Mouse (Mus musculus): ENCODE results near the gene Klhl29.

Gene Klhl29

GRCm38 (mm10) chr12:5301841-5302240 lies 73.6 kb downstream of the Klhl29 start:
- DNase-seq (ENCODE audit: low spot score in 2 of 2): no peak

- no peak for DNase-seq (ENCODE audit: low spot score in 2 of 2)
Observed at GRCm38 (mm10) chr12:5296422-5296821, 79.1 kb downstream of the Klhl29 start.

GRCm38 (mm10) chr12:5292316-5292715 lies 83.2 kb downstream of the Klhl29 start:
- no peak for DNase-seq (ENCODE audit: low spot score in 2 of 2)

- DNase-seq (ENCODE audit: low spot score in 2 of 2): no peak
Observed at GRCm38 (mm10) chr12:5285579-5285978, 89.9 kb downstream of the Klhl29 start.

GRCm38 (mm10) chr12:5284961-5285360 lies 90.5 kb downstream of the Klhl29 start:
- DNase-seq (ENCODE audit: low spot score in 2 of 2): no peak

DNA sequence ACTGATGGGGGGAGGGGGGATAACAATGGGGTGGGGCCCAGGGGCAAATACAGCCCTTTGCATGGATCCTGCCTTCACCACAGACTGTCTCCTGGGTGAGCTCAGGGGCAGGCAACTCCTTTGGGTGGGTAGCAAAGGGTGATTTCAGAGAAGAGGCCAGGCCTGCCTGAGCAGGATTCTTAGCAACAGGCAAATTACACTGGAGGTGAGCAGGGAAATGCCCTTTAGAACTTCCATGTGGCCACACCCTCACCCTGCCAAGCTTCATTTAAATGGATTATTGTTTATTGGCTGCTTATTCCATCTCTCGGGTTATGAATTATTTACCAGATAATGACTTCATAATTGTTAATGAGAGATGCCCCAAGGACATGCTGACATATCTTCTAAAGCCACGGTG lies 91.8 kb downstream of the Klhl29 start:
- no peak for DNase-seq (ENCODE audit: low spot score in 2 of 2)

GRCm38 (mm10) chr12:5282611-5283010 lies 92.9 kb downstream of the Klhl29 start:
- no peak for DNase-seq (ENCODE audit: low spot score in 2 of 2)

DNA sequence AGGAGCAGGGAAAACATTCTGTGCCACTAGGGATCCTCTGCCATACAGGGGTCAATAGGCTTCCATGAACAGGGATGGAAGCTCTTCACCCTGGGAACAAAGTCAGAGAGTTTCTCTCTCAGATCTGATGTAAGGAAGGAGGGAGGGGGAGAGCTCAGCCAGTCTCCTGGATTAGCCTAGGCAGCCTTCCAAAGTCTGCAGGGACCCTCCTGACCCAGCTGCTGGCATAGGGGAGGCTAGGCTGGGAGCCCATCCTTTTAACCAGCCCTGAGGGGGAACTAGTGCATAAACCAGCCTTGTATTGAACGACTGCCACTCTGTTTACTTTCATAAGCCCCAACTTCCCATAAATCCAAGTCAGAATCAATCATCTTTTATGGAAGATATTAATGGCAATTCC lies 95.6 kb downstream of the Klhl29 start:
- no peak for DNase-seq (ENCODE audit: low spot score in 2 of 2)

DNA sequence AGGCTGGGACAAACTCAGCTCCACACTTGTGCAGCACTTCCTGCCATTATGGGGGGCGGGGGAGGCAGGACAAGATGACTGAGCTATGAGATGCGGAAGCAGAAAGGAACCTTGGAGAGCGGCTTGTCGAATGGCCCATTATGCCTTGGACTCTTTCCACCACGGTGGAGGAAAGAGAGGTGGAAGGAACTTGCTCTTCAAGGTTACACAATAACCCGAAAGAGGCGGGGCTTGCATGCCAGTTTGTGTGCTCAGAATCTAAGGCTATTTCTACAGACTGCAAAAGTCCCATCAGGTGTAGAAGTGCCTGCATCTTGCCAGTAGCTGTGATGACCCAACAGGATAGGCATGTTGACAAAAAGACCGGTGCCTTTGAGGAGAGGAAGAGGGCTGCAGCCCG lies 98.5 kb downstream of the Klhl29 start:
- no peak for DNase-seq (ENCODE audit: low spot score in 2 of 2)

DNA sequence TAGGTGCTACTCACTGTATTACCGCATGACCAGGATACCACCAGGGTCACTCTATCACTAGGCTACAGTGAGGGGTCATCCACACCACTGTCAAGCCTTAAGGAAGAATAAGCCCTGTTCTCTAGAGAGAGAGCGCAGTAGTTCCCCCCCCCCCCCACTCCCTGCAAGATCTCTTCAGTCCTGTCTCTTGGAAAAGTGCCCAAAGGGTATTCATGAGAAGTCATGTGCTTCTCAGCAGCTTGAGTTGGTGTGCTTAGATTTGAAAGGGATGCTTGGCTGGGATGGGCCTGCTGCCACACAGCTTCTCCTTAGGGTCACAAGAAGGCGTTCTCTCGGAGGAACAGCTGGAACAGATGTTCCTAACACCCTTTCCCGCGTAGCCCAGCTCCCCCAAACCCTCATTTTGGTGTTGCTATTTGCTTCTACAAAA lies 100.0 kb downstream of the Klhl29 start:
- no peak for DNase-seq (ENCODE audit: low spot score in 2 of 2)

DNA sequence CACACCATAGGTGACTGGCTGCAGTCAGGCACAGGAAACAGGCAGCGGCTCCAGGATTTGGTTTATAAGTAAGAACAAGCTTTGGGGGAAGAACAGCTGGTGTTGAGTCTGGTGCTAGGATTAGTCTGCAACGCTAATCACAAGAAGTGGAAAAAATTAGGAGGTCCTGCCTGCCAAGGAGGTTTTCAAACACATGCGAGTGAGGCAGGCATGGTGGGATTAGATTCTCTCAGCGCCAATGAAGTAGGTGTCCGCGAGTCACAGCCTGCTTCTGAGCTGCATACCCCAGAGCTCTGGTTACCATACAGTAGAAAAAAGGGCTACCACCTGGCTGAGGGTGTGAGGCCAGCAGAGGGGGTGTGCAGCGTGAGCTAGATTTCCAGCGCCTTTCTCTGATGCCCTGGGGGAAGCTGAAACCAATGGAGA lies 101.0 kb downstream of the Klhl29 start:
- DNase-seq (ENCODE audit: low spot score in 2 of 2): no peak

DNA sequence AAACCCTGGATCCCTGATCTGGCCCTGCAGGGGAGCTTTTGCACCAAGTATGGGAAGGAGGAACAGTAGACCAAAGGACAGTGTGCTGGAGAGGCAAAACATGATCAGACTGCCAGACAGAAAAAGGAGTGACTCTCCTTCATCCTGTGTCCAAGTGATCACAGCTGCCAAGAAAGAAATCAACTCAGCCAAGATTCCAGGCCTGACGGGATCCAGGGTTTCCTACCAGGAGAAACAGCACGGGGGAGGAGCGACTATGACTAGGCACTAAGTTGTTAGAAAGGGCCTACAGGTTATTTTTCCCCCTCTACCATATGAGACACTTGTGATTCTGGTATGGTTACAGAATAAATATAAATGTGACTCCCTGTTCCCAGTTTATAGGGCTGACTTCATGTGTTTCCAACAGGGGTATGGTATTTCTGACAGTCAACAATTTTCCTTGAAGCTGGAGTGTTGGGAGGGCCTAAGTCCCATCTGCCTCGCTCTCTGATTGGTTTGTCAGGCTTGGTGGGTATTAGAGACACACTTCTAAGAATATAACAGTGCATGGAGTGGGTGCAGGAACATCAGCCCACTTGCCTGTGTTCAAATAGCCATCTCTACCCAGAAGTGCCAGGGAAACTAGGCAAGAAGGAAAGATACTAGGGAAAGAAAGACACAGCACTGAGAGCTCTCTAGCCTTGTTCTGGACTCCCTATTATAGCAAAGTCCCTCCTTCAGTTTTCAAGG lies 102.0 kb downstream of the Klhl29 start:
- DNase-seq (ENCODE audit: low spot score in 2 of 2): no peak

DNA sequence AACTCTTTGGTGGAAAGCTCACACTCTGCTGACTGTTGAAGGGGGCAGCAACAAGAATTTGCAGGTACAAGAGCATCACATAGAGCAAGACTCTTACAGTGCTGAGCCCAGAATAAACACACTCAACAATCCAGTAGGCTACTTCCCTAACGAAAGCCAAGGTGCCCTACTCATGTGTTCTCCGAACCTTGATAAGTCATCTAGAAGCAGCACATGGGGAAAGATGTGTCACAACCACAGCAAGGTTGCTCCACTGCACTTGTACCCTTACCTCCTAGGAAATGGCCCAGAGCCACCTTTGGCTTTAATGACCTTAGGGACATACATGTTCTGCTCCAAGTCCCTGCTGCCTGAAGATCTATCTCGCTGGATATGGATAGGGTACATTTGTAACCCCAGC lies 105.0 kb downstream of the Klhl29 start:
- DNase-seq (ENCODE audit: low spot score in 2 of 2): no peak

- DNase-seq (ENCODE audit: low spot score in 2 of 2): no peak
Observed at GRCm38 (mm10) chr12:5269936-5270335, 105.5 kb downstream of the Klhl29 start.

GRCm38 (mm10) chr12:5269061-5269460 lies 106.4 kb downstream of the Klhl29 start:
- DNase-seq (ENCODE audit: low spot score in 2 of 2): no peak

GRCm38 (mm10) chr12:5268188-5268612 lies 107.3 kb downstream of the Klhl29 start:
- no peak for DNase-seq (ENCODE audit: low spot score in 2 of 2)

DNA sequence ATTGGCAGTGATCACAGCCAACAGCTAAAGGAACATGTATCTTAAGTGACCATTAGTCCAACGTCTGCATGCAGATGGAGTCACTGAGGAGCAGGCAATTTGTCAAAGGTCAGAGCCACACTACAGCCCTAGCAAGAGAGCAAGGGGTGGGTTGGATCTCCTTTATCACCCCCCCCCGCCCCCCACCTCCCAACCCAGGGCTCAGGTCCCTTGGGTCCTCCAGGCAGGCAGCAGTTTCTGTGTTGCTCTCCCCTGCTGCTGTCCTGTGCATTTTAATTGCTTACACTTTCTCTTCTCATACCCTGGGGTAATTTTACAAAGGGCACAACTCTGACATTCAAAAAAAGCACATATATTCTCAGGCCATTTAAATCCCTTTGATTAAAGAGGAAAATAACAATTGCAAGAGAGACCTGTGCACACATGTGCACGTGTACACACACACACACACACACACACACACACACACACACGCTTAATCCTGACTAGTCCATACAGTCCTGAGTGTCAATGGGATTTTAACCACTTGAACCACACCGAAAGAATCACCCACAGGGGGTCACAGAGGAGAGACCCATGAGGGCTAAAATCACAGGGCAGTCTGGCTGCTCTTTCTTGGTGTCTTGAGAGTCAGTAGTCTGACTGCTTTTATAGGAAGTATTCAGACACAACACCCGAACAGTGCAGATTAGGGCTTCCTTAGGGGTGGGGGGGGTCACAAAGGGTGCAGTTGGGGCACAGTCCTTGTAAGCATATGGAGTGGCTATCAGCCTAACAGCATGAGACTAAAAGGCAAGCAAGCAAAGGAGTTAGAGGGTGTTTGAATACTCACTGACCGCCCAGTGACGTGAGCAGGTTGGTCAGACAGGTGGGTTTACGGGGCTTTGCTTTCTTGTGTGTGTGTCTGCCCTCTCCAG lies 108.0 kb downstream of the Klhl29 start:
- no peak for DNase-seq (ENCODE audit: low spot score in 2 of 2)

GRCm38 (mm10) chr12:5266773-5267172 lies 108.7 kb downstream of the Klhl29 start:
- DNase-seq (ENCODE audit: low spot score in 2 of 2): no peak

DNA sequence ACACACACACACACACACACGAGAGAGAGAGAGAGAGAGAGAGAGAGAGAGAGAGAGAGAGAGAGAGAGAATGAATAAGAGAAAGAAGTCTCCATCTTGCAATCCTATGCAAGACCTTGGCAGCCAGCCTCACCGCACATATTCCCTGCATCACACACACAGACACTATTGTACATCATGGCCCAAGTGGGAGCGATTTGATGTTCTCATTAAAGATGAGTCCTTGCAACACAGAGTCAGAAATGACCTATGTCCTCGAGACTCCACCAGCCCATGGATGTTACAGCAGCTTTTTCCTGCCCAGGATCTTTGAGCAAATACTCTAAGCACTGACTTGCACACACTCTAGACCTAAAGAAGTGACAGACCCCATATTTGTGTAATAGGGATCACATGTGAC lies 114.0 kb downstream of the Klhl29 start:
- DNase-seq (ENCODE audit: low spot score in 2 of 2): no peak

DNA sequence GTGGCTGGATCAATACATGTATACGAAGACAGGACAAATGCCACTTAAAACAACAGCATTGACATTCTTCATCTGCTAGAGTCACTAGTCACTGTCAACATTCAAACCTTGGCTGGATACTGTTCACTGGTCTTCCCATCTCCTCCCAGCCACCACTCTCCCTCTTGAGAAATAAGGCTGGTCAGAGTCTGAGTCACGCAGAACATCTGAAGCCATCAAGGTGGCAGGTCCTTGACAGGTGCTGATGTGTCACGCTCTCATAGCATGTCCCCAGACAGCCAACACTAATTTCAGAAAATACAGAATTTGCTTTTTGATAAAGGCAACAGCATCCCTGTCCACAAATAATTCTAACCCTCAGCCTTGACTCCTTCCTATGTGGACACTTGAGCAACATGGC lies 116.7 kb downstream of the Klhl29 start:
- no peak for DNase-seq (ENCODE audit: low spot score in 2 of 2)

GRCm38 (mm10) chr12:5257174-5257573 lies 118.3 kb downstream of the Klhl29 start:
- DNase-seq (ENCODE audit: low spot score in 2 of 2): no peak

GRCm38 (mm10) chr12:5255079-5255478 lies 120.4 kb downstream of the Klhl29 start:
- DNase-seq (ENCODE audit: low spot score in 2 of 2): no peak
